Mouse (Mus musculus) ES-Bruce4 (cell line): ENCODE results near the gene Acsl1. TPM values are rescaled to one million over a fixed set of nuclear protein-coding genes. Genes with fewer than 3 reads are reported as not detected.
A peak's percentile ranks its signal among the peaks of the same experiment; 100 is the strongest.

ENCODE experiments used
- H3K27ac ChIP-seq: 2 replicates; pipeline ENCODE4 v1.5.1; 2012; ENCODE audit warnings: low read length, inconsistent platforms; ENCODE audit not compliant: insufficient read depth
- H3K27me3 ChIP-seq: 2 replicates; pipeline ENCODE4 v1.6.1; 2012; ENCODE audit warnings: mild to moderate bottlenecking, low read length, inconsistent platforms; ENCODE audit not compliant: control insufficient read depth, poor library complexity, insufficient read depth, severe bottlenecking
- H3K36me3 ChIP-seq: 2 replicates; pipeline ENCODE4 v1.6.1; 2012; ENCODE audit warnings: inconsistent platforms, mild to moderate bottlenecking, low read length, moderate library complexity; ENCODE audit not compliant: control insufficient read depth, poor library complexity, insufficient read depth, severe bottlenecking
- H3K4me1 ChIP-seq: one replicate; pipeline ENCODE4 v1.8.1; 2011; ENCODE audit warnings: low read length; ENCODE audit not compliant: control insufficient read depth, insufficient read depth
- H3K4me3 ChIP-seq: 2 replicates; pipeline ENCODE4 v1.5.1; 2011; ENCODE audit warnings: low read depth, mild to moderate bottlenecking, low read length
- H3K9ac ChIP-seq: 2 replicates; pipeline ENCODE4 v1.6.1; 2012; ENCODE audit warnings: low read depth, mild to moderate bottlenecking, inconsistent platforms; ENCODE audit not compliant: poor library complexity, severe bottlenecking
- H3K9me3 ChIP-seq: replicated peaks from 2 replicates; pipeline ENCODE4 v1.6.1; 2012; ENCODE audit warnings: mild to moderate bottlenecking, low read length, inconsistent platforms; ENCODE audit not compliant: control insufficient read depth, poor library complexity, insufficient read depth, severe bottlenecking
- CTCF ChIP-seq: IDR thresholded peaks from one replicate; pipeline ENCODE4 v1.8.1; 2011; ENCODE audit warnings: low read depth, low read length
- EP300 ChIP-seq: IDR thresholded peaks from 2 replicates; pipeline ENCODE4 v1.6.1; 2011; ENCODE audit warnings: low read depth, low read length; ENCODE audit not compliant: insufficient read depth
- POLR2A ChIP-seq: IDR thresholded peaks from one replicate; pipeline ENCODE4 v1.8.1; 2011; ENCODE audit warnings: low read length; ENCODE audit not compliant: insufficient read depth
- polyA plus RNA-seq: library from polyadenylated mRNA; stranded (reverse); fragments of >200 nt; gene quantifications from 2 replicates; pipeline ENCODE4 v1.2.4, GENCODE M21; 2011; ENCODE audit warnings: low read depth; ENCODE audit not compliant: missing spikeins, insufficient read depth, insufficient read length

Acsl1 gene
- polyA plus RNA-seq, 1 experiment = 18.8 TPM

DNA sequence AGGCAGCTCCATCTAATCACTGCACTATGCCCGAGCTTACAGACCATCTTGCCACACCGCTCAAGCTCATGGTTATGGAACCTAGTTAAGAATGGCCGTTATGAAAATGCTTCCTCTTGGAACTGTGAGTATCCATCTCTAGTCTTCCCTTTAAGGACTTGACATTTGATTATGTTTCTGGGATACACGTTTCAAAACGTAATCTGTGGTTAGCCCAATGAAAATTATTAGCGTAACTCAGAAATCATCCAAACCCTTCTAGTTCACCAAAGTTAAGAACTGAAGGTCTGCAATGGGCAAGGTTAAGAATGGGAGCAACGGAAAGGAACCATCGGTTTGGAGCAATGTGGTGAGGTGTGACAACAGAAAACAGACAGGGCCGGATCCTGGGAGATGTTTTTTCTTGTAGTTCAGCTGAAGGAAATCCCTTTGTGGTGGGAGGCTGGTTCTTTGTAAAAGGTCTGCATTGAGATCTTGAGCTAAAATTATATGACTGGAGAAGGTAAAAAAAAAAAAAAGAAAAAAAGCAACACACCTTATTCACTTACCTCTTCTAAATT, 1.2 kb downstream of the Acsl1 start:
- Histone ChIP-seq H3K9ac (peak overlapping the region; percentile 89), H3K4me3 (peak overlapping the region; percentile 97; the same call in 1 of the 2 replicates), H3K27me3 (no peaks in the 10 kb centered on the region), H3K9me3 (no peaks in the 10 kb centered on the region), H3K36me3 (no peaks in the 10 kb centered on the region), H3K4me1 (no peaks in the 10 kb centered on the region), H3K27ac (no peak overlapping the region)
- no peak for TF ChIP-seq POLR2A

DNA sequence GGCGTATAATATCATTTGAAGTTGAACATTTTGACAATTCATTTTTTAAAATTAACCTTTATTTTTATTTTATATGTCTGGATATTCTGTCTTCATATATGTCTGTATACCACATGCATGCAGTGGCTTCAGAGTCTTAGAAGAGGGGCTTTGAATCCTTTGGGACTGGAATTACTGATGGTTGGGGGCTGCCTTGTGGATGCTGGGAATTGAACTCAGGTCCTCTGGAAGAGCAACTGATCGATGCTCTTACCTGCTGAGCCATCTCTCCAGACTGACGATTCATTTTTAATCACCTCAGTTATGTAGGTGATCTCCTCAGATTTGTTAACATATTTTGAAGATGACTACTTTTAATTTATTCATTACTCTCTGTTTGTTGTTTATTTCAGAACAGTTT, 3.3 kb downstream of the Acsl1 start:
- no peaks in the 10 kb centered on the region for H3K27me3 ChIP-seq
- H3K27ac ChIP-seq = no peak overlapping the region
- H3K9me3 ChIP-seq = no peaks in the 10 kb centered on the region
- H3K9ac ChIP-seq = no peak overlapping the region
- no peaks in the 10 kb centered on the region for H3K36me3 ChIP-seq
- no peak overlapping the region for H3K4me3 ChIP-seq
- no peaks in the 10 kb centered on the region for H3K4me1 ChIP-seq
- TF ChIP-seq CTCF (no peak), POLR2A (no peak), EP300 (no peak)

DNA sequence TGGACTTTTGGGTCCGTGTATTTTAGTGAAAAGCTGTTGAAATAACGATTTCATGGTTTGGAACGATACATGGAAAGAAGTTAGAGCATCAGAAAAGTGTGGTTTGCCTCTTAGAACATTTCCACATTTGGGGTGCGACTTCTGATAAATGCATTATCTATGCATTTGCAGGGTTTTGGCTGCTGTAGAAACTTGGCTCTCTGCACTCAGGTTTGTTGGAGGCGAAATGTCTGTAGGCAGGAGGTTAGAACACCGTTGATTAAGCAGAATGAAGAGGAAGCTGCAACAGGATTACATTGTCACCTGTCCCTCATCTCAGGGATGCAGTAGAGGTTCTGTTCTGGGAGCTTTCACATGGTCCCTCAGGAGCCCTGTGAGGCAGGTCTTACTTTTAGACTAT, 3.8 kb downstream of the Acsl1 start:
- no peaks in the 10 kb centered on the region for H3K27me3 ChIP-seq
- H3K27ac ChIP-seq = no peak overlapping the region
- no peak overlapping the region for H3K9ac ChIP-seq
- no peaks in the 10 kb centered on the region for H3K4me1 ChIP-seq
- H3K4me3 ChIP-seq = no peak overlapping the region
- TF ChIP-seq CTCF (no peak), EP300 (no peak), POLR2A (no peak)
- no peaks in the 10 kb centered on the region for H3K9me3 ChIP-seq
- H3K36me3 ChIP-seq = no peaks in the 10 kb centered on the region

- H3K27ac ChIP-seq = no peak overlapping the region
- no peaks in the 10 kb centered on the region for H3K9me3 ChIP-seq
- H3K4me3 ChIP-seq = no peak overlapping the region
- H3K9ac ChIP-seq = no peak overlapping the region
- no peak for TF ChIP-seq POLR2A
- TF ChIP-seq CTCF = no peak
- TF ChIP-seq EP300 = no peak
- no peaks in the 10 kb centered on the region for H3K36me3 ChIP-seq
- H3K27me3 ChIP-seq = no peaks in the 10 kb centered on the region
- no peaks in the 10 kb centered on the region for H3K4me1 ChIP-seq
Observed at GRCm38 (mm10) chr8:46475404-46475803, 4.6 kb downstream of the Acsl1 start.

GRCm38 (mm10) chr8:46475942-46476341, 5.1 kb downstream of the Acsl1 start:
- TF ChIP-seq POLR2A = no peak
- TF ChIP-seq EP300 = no peak
- no peak for TF ChIP-seq CTCF
- H3K4me1 ChIP-seq = no peaks in the 10 kb centered on the region
- H3K27ac ChIP-seq = no peak overlapping the region
- H3K4me3 ChIP-seq = no peak overlapping the region
- no peaks in the 10 kb centered on the region for H3K36me3 ChIP-seq
- no peak overlapping the region for H3K9ac ChIP-seq
- H3K27me3 ChIP-seq = no peaks in the 10 kb centered on the region
- H3K9me3 ChIP-seq = no peaks in the 10 kb centered on the region

- Histone ChIP-seq H3K9ac (no peak overlapping the region), H3K4me3 (no peak overlapping the region), H3K36me3 (no peaks in the 10 kb centered on the region; the same call in 1 of the 2 replicates), H3K4me1 (no peaks in the 10 kb centered on the region), H3K27ac (no peak overlapping the region), H3K9me3 (no peaks in the 10 kb centered on the region), H3K27me3 (no peaks in the 10 kb centered on the region)
- TF ChIP-seq POLR2A = no peak
- no peak for TF ChIP-seq EP300
- no peak for TF ChIP-seq CTCF
Observed at GRCm38 (mm10) chr8:46477747-46478458, 7.1 kb downstream of the Acsl1 start.
